8 mouse cellular contexts compared by ENCODE assay signal in the genomic region with DNA sequence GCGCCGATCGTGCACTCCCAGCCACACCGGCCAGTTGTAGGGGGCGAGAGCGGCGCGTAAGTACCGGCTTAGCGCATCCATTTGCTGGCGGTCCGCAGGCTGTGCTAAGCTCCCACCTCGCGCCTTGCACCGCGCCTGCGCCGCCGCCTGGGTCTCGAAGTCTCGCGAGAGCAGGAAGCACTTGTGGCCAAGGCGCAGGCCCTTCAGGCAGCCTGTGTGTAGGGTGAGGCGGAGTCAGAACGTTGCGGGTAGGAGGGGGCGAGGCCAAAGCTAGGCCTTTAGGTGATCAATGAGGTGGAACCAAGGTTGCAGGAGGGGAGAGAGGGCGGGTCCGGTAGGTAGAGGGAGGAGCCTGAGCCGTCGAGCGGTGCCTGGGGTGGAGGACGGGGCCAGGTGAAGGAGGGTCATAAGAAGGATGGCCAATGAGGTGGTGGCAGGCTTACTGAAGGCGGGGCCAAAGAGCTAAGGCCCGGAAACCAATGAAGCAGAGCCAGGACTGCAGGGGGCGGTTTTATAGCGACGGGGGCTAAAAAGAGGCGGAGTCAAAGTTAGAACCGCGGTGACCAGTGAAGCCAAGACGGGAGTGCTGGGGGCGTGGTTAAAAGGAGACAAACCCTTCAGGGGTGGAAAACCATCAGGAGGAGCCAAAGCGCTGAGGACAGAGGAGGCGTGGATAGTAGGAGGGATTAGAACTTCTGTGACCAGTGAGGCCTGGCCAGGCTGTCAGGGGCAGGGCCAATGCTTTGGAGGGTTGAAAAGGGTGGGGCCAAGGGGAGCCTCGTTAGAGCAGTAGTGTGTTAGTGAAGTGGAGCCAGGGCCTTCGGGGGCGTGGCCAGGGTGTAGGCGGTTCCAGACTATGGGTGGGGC. TPM values are rescaled to one million over a fixed set of nuclear protein-coding genes. Genes with fewer than 3 reads are reported as not detected.
DNase-seq lines count a peak whose midpoint lies in the region; ATAC-seq and TF ChIP-seq lines count a peak whose summit lies in the region.

No protein-coding gene starts in this region.

- H3K4me2 ChIP-seq in CH12.LX (ENCODE audit: insufficient read depth, low read depth, poor library complexity, severe bottlenecking): peak overlapping the region; percentile 39
- peak overlapping the region; percentile 86 for H3K4me2 ChIP-seq in forebrain, embryonic 11.5 days (ENCODE audit: low read depth, low read length, severe bottlenecking)
- H3K4me2 ChIP-seq in heart, embryonic 16.5 days (ENCODE audit: low read depth, low read length): peak overlapping the region; percentile 94
- peak overlapping the region; percentile 89 for H3K4me2 ChIP-seq in liver, embryonic 15.5 days
- peak overlapping the region; percentile 62 for H3K4me2 ChIP-seq in neural tube, embryonic 12.5 days (replicated peaks)

- H3K4me1 ChIP-seq in CH12.LX (ENCODE audit: control insufficient read depth in 1 of 2, insufficient read depth in 2 of 2): peaks cover 9 to 29% of the 10 kb centered on the region in 2 experiments
- H3K4me1 ChIP-seq in forebrain, embryonic 11.5 days (replicated peaks; ENCODE audit: control insufficient read depth, insufficient read depth, low read length): peaks cover 9% of the 10 kb centered on the region
- H3K4me1 ChIP-seq in heart, embryonic 16.5 days (ENCODE audit: control insufficient read depth, insufficient read depth, low read length): peaks cover 12% of the 10 kb centered on the region
- peaks cover 25% of the 10 kb centered on the region for H3K4me1 ChIP-seq in liver, embryonic 15.5 days (replicated peaks)
- H3K4me1 ChIP-seq in neural tube, embryonic 12.5 days: peaks cover 28% of the 10 kb centered on the region

- under 1% methylated on average over 49 of the region's 49 CpGs for WGBS in forebrain, embryonic 11.5 days
- WGBS in heart, embryonic 16.5 days: under 1% methylated on average over 49 of the region's 49 CpGs
- WGBS in liver, embryonic 15.5 days (ENCODE audit: insufficient replicate concordance): 1% methylated on average over 49 of the region's 49 CpGs
- WGBS in neural tube, embryonic 12.5 days: under 1% methylated on average over 49 of the region's 49 CpGs

- no peak for TF ChIP-seq RAD21 in CH12.LX (IDR thresholded peaks at IDR 0.05; ENCODE audit: low read depth, low read length)

- TF ChIP-seq CTCF in CH12.LX (conservative IDR thresholded peaks at IDR 0.05 in 1 of 2, IDR thresholded peaks at IDR 0.05 in 1 of 2; ENCODE audit: low read depth in 2 of 2, low read length in 2 of 2): no peak

- peak; percentile 100 for DNase-seq in CH12.LX (ENCODE audit: extremely low read depth)
- DNase-seq in c-Kit-positive CD71-positive TER-119-negative erythroid progenitor cells, embryonic 14.5 days (ENCODE audit: low read depth): peak; percentile 90
- DNase-seq in forebrain, embryonic 11.5 days (ENCODE audit: low spot score): peak; percentile 99
- peak; percentile 97 to 98 for DNase-seq in kidney, postnatal 36 days
- DNase-seq in telencephalon, adult 2 months (ENCODE audit: low read depth, low spot score): peak; percentile 100

- TF ChIP-seq EP300 in CH12.LX (IDR thresholded peaks at IDR 0.05; ENCODE audit: low read length): no peak

- H3K9ac ChIP-seq in CH12.LX (ENCODE audit: insufficient read depth, low read depth): peak overlapping the region; percentile 93
- H3K9ac ChIP-seq in forebrain, embryonic 11.5 days (ENCODE audit: low read length): peak overlapping the region; percentile 97
- H3K9ac ChIP-seq in heart, embryonic 16.5 days (ENCODE audit: low read length): peak overlapping the region; percentile 97
- peak overlapping the region; percentile 69 for H3K9ac ChIP-seq in liver, embryonic 15.5 days
- peak overlapping the region; percentile 86 for H3K9ac ChIP-seq in neural tube, embryonic 12.5 days

- no peaks in the 10 kb centered on the region for H3K79me2 ChIP-seq in CH12.LX (replicated peaks; ENCODE audit: control insufficient read depth, extremely low read depth, insufficient read depth, poor library complexity, severe bottlenecking)

- peak overlapping the region; percentile 70 to 86 (median 81) for H3K4me3 ChIP-seq in CH12.LX (replicated peaks in 1 of 3; ENCODE audit: low read depth in 2 of 3, low read length in 2 of 3, poor library complexity in 1 of 3)
- H3K4me3 ChIP-seq in forebrain, embryonic 11.5 days (ENCODE audit: low read depth, low read length): peak overlapping the region; percentile 68
- H3K4me3 ChIP-seq in heart, embryonic 16.5 days (ENCODE audit: low read length): peak overlapping the region; percentile 74
- peak overlapping the region; percentile 64 for H3K4me3 ChIP-seq in liver, embryonic 15.5 days (replicated peaks)
- H3K4me3 ChIP-seq in neural tube, embryonic 12.5 days: peak overlapping the region; percentile 56

- H3K36me3 ChIP-seq in CH12.LX (replicated peaks in 1 of 2; ENCODE audit: control insufficient read depth in 1 of 2, insufficient read depth in 1 of 2, low read length in 1 of 2): peaks cover 0 to 5% of the 10 kb centered on the region in 2 experiments
- H3K36me3 ChIP-seq in forebrain, embryonic 11.5 days (ENCODE audit: control insufficient read depth, insufficient read depth, low read length): no peaks in the 10 kb centered on the region
- no peaks in the 10 kb centered on the region for H3K36me3 ChIP-seq in heart, embryonic 16.5 days (ENCODE audit: control insufficient read depth, insufficient read depth)
- H3K36me3 ChIP-seq in liver, embryonic 15.5 days (replicated peaks): no peaks in the 10 kb centered on the region
- no peaks in the 10 kb centered on the region for H3K36me3 ChIP-seq in neural tube, embryonic 12.5 days

- H3K9me3 ChIP-seq in CH12.LX (replicated peaks; ENCODE audit: low read length): no peaks in the 10 kb centered on the region
- H3K9me3 ChIP-seq in forebrain, embryonic 11.5 days (ENCODE audit: control insufficient read depth, low read length): no peaks in the 10 kb centered on the region
- H3K9me3 ChIP-seq in heart, embryonic 16.5 days (replicated peaks; ENCODE audit: control insufficient read depth, low read length): no peaks in the 10 kb centered on the region
- no peaks in the 10 kb centered on the region for H3K9me3 ChIP-seq in liver, embryonic 15.5 days (replicated peaks)
- no peaks in the 10 kb centered on the region for H3K9me3 ChIP-seq in neural tube, embryonic 12.5 days

- H3K27ac ChIP-seq in CH12.LX (ENCODE audit: insufficient read depth, low read depth): peak overlapping the region; percentile 74
- peak overlapping the region; percentile 93 for H3K27ac ChIP-seq in forebrain, embryonic 11.5 days (ENCODE audit: low read depth, low read length)
- H3K27ac ChIP-seq in heart, embryonic 16.5 days (ENCODE audit: low read length): peak overlapping the region; percentile 85
- H3K27ac ChIP-seq in liver, embryonic 15.5 days (replicated peaks): peak overlapping the region; percentile 76
- H3K27ac ChIP-seq in neural tube, embryonic 12.5 days: peak overlapping the region; percentile 85

- TF ChIP-seq POLR2A in CH12.LX (IDR thresholded peaks at IDR 0.05; ENCODE audit: low read depth, low read length): peak; percentile 97

- dilution Hi-C loops in CH12.LX (cut with MboI; ENCODE audit: extremely low pct_ligation_motif_present, extremely low pct_unique_long_range_greater_than_20kb, low sequenced_read_pairs): no loop called here

- H3K27me3 ChIP-seq in CH12.LX (replicated peaks): peaks cover 38% of the 10 kb centered on the region
- H3K27me3 ChIP-seq in forebrain, embryonic 11.5 days (ENCODE audit: control insufficient read depth, insufficient read depth, low read length): peaks cover 2% of the 10 kb centered on the region
- peaks cover 11% of the 10 kb centered on the region for H3K27me3 ChIP-seq in heart, embryonic 16.5 days (ENCODE audit: control insufficient read depth, insufficient read depth, low read length)
- H3K27me3 ChIP-seq in liver, embryonic 15.5 days: peaks cover 52% of the 10 kb centered on the region
- peaks cover 6% of the 10 kb centered on the region; the same call in 1 of the 2 replicates for H3K27me3 ChIP-seq in neural tube, embryonic 12.5 days (replicated peaks)

- ATAC-seq in forebrain, embryonic 11.5 days (replicated peaks; ENCODE audit: low FRiP score): peak; percentile 94
- ATAC-seq in heart, embryonic 16.5 days (replicated peaks; ENCODE audit: extremely low read depth, insufficient read depth, low FRiP score): peak; percentile 92
- ATAC-seq in liver, embryonic 15.5 days (ENCODE audit: insufficient read depth): peak; percentile 89
- peak; percentile 95 for ATAC-seq in neural tube, embryonic 12.5 days (ENCODE audit: low FRiP score, low read depth)

- in situ Hi-C loops in CH12.LX (cut with MboI; ENCODE audit: low pct_ligation_motif_present, low pct_unique_long_range_greater_than_20kb, low sequenced_read_pairs): no loop called here

RNA-seq across cellular contexts. Expression of gene Clec11a, which starts 1.7 kb away (rescaled TPM):
- 0.89 and 0.97 TPM in 2 replicates for total RNA-seq in CH12.LX (2012; rRNA removed)
- 0.46 and 0.69 TPM in 2 replicates for total RNA-seq in CH12.LX (2014; rRNA removed)
- 0.38 and 0.53 TPM in 2 replicates for polyA plus RNA-seq in CH12.LX (2012; ENCODE audit: insufficient read length, low read depth)
- polyA plus RNA-seq in forebrain, embryonic 11.5 days (2014; fragmentation: Nextera tagmentation; extraction: Ambion mirVana): 3.2 TPM in 2 replicates
- polyA plus RNA-seq in heart, embryonic 16.5 days (2015; fragmentation: Nextera tagmentation; extraction: Ambion mirVana): 1.4 and 1.8 TPM in 2 replicates
- 0.54 and 0.63 TPM in 2 replicates for polyA plus RNA-seq in liver, embryonic 15.5 days (2015; fragmentation: Nextera tagmentation; extraction: Ambion mirVana)
- polyA plus RNA-seq in neural tube, embryonic 12.5 days (2016; fragmentation: Nextera tagmentation; extraction: Ambion mirVana): 2.1 and 2.2 TPM in 2 replicates

RNA-seq across cellular contexts. Expression of gene Shank1, which starts 5.0 kb away (rescaled TPM):
- total RNA-seq in CH12.LX (2012; rRNA removed) (under 0.01 and 0.04 TPM in 2 replicates), CH12.LX (2014; rRNA removed) (not detected in 2 replicates)
- polyA plus RNA-seq in CH12.LX (2012; ENCODE audit: insufficient read length, low read depth): 0.07 and 0.12 TPM in 2 replicates
- polyA plus RNA-seq in forebrain, embryonic 11.5 days (2014; fragmentation: Nextera tagmentation; extraction: Ambion mirVana): 3.6 and 4.2 TPM in 2 replicates
- 0.55 and 0.66 TPM in 2 replicates for polyA plus RNA-seq in heart, embryonic 16.5 days (2015; fragmentation: Nextera tagmentation; extraction: Ambion mirVana)
- polyA plus RNA-seq in liver, embryonic 15.5 days (2015; fragmentation: Nextera tagmentation; extraction: Ambion mirVana): 0.05 and 0.06 TPM in 2 replicates
- 12.6 and 14.4 TPM in 2 replicates for polyA plus RNA-seq in neural tube, embryonic 12.5 days (2016; fragmentation: Nextera tagmentation; extraction: Ambion mirVana)

RNA-seq across cellular contexts. Expression of gene Gm15517, which starts 43.8 kb away (rescaled TPM):
- total RNA-seq in CH12.LX (2012; rRNA removed) (not detected in 2 replicates), CH12.LX (2014; rRNA removed) (not detected in 2 replicates)
- polyA plus RNA-seq in CH12.LX (2012; ENCODE audit: insufficient read length, low read depth): not detected in 2 replicates
- not detected in 2 replicates for polyA plus RNA-seq in forebrain, embryonic 11.5 days (2014; fragmentation: Nextera tagmentation; extraction: Ambion mirVana)
- not detected in 2 replicates for polyA plus RNA-seq in heart, embryonic 16.5 days (2015; fragmentation: Nextera tagmentation; extraction: Ambion mirVana)
- not detected in 2 replicates for polyA plus RNA-seq in liver, embryonic 15.5 days (2015; fragmentation: Nextera tagmentation; extraction: Ambion mirVana)
- not detected in 2 replicates for polyA plus RNA-seq in neural tube, embryonic 12.5 days (2016; fragmentation: Nextera tagmentation; extraction: Ambion mirVana)

RNA-seq across cellular contexts. Expression of gene Acp4, which starts 47.8 kb away (rescaled TPM):
- total RNA-seq in CH12.LX (2012; rRNA removed) (0.08 TPM in 1 of 2 replicates, not detected in the other), CH12.LX (2014; rRNA removed) (not detected in 2 replicates)
- 0.33 and 0.57 TPM in 2 replicates for polyA plus RNA-seq in CH12.LX (2012; ENCODE audit: insufficient read length, low read depth)
- polyA plus RNA-seq in forebrain, embryonic 11.5 days (2014; fragmentation: Nextera tagmentation; extraction: Ambion mirVana): 0.17 TPM in 1 of 2 replicates, not detected in the other
- polyA plus RNA-seq in heart, embryonic 16.5 days (2015; fragmentation: Nextera tagmentation; extraction: Ambion mirVana): not detected in 2 replicates
- polyA plus RNA-seq in liver, embryonic 15.5 days (2015; fragmentation: Nextera tagmentation; extraction: Ambion mirVana): 0.14 TPM in 1 of 2 replicates, not detected in the other
- polyA plus RNA-seq in neural tube, embryonic 12.5 days (2016; fragmentation: Nextera tagmentation; extraction: Ambion mirVana): not detected in 2 replicates

RNA-seq across cellular contexts. Expression of gene 2410002F23Rik, which starts 58.5 kb away (rescaled TPM):
- 44.4 and 64.0 TPM in 2 replicates for total RNA-seq in CH12.LX (2012; rRNA removed)
- total RNA-seq in CH12.LX (2014; rRNA removed): 67.0 and 69.6 TPM in 2 replicates
- 91.0 and 96.1 TPM in 2 replicates for polyA plus RNA-seq in CH12.LX (2012; ENCODE audit: insufficient read length, low read depth)
- polyA plus RNA-seq in forebrain, embryonic 11.5 days (2014; fragmentation: Nextera tagmentation; extraction: Ambion mirVana): 167 and 178 TPM in 2 replicates
- polyA plus RNA-seq in heart, embryonic 16.5 days (2015; fragmentation: Nextera tagmentation; extraction: Ambion mirVana): 73.1 and 78.4 TPM in 2 replicates
- polyA plus RNA-seq in liver, embryonic 15.5 days (2015; fragmentation: Nextera tagmentation; extraction: Ambion mirVana): 28.0 and 30.3 TPM in 2 replicates
- 179 and 198 TPM in 2 replicates for polyA plus RNA-seq in neural tube, embryonic 12.5 days (2016; fragmentation: Nextera tagmentation; extraction: Ambion mirVana)

Comparison
In these comparisons a context has a peak if more than half of its experiments do, and no peak if none do; other contexts are left out.
1. Peak in every context shown above with its lines: DNase-seq, ATAC-seq, H3K4me3 ChIP-seq and H3K27ac ChIP-seq.
2. H3K4me2 ChIP-seq: peak in every context shown above with its lines; median percentile 94 in heart, embryonic 16.5 days; 89 in liver, embryonic 15.5 days; 86 in forebrain, embryonic 11.5 days; 62 in neural tube, embryonic 12.5 days; 39 in CH12.LX.